8 mouse cellular contexts compared by ENCODE assay signal in genomic region chr3:61002587-61003501, GRCm38 (mm10). TPM values are rescaled to one million over a fixed set of nuclear protein-coding genes. Genes with fewer than 3 reads are reported as not detected.
DNase-seq lines count a peak whose midpoint lies in the region; ATAC-seq lines count a peak whose summit lies in the region.

Gene P2ry1, plus strand, starts transcription at chr3:61002795.

- peaks cover 8% of the 10 kb centered on the region for H3K4me1 ChIP-seq in intestine, embryonic 16.5 days (ENCODE audit: control insufficient read depth, insufficient read depth, low read length)
- peaks cover 14% of the 10 kb centered on the region for H3K4me1 ChIP-seq in midbrain, embryonic 10.5 days

- DNase-seq in adrenal gland, postnatal 25 days = peak; percentile 84
- DNase-seq in embryo, embryonic 9.5 days (ENCODE audit: extremely low spot score) = peak; percentile 86
- DNase-seq in gastrocnemius, postnatal 4 days (ENCODE audit: low spot score in 2 of 2) = peak; percentile 67 to 81
- peak; percentile 76 for DNase-seq in left cerebral cortex, postnatal 4 days
- peak; percentile 82 for DNase-seq in midbrain, embryonic 10.5 days (ENCODE audit: low spot score)
- peak; percentile 7 to 26 for DNase-seq in right cerebral cortex, postnatal 36 days (ENCODE audit: low spot score in 2 of 2)
- peak; percentile 76 to 81 for DNase-seq in urinary bladder, postnatal 4 days (ENCODE audit: low spot score in 2 of 2)

- WGBS in intestine, embryonic 16.5 days = under 1% methylated on average over 89 of the region's 90 CpGs
- under 1% methylated on average over 90 of the region's 90 CpGs for WGBS in midbrain, embryonic 10.5 days

- peak within 1 kb of the TSS; percentile 90 for H3K9ac ChIP-seq in intestine, embryonic 16.5 days (ENCODE audit: low read depth, low read length)

- peak within 1 kb of the TSS; percentile 88 for H3K4me3 ChIP-seq in intestine, embryonic 16.5 days (ENCODE audit: low read length)
- peak within 1 kb of the TSS; percentile 76 for H3K4me3 ChIP-seq in midbrain, embryonic 10.5 days

- H3K27ac ChIP-seq in intestine, embryonic 16.5 days (ENCODE audit: low read length) = peak within 1 kb of the TSS; percentile 92
- peak within 1 kb of the TSS; percentile 79 for H3K27ac ChIP-seq in midbrain, embryonic 10.5 days (replicated peaks)

- 0 out of 2 replicates have a peak, but pooled peaks cover 3% of the 10 kb centered on the region for H3K36me3 ChIP-seq in intestine, embryonic 16.5 days (ENCODE audit: control insufficient read depth, insufficient read depth, low read length)
- no peaks in the 10 kb centered on the region for H3K36me3 ChIP-seq in midbrain, embryonic 10.5 days

- H3K9me3 ChIP-seq in intestine, embryonic 16.5 days (ENCODE audit: control insufficient read depth, low read length) = no peaks in the 10 kb centered on the region
- H3K9me3 ChIP-seq in midbrain, embryonic 10.5 days (replicated peaks) = no peaks in the 10 kb centered on the region

- peak within 1 kb of the TSS; percentile 90 for H3K4me2 ChIP-seq in intestine, embryonic 16.5 days (ENCODE audit: low read depth, low read length)

- intact Hi-C loops in left cerebral cortex, postnatal 4 days (cut with DNase I) = no loop called here

- peak; percentile 98 for ATAC-seq in intestine, embryonic 16.5 days

- H3K27me3 ChIP-seq in intestine, embryonic 16.5 days (replicated peaks; ENCODE audit: control insufficient read depth, insufficient read depth, low read length) = no peaks in the 10 kb centered on the region
- peaks cover 46% of the 10 kb centered on the region for H3K27me3 ChIP-seq in midbrain, embryonic 10.5 days (ENCODE audit: low read depth, poor library complexity, severe bottlenecking)

RNA-seq across cellular contexts. Expression of gene P2ry1, which starts in this region (rescaled TPM):
- total RNA-seq in adrenal gland, postnatal 25 days (2021) = 3.6 and 3.8 TPM in 2 replicates
- total RNA-seq in gastrocnemius, postnatal 4 days (2021) = 10 to 100 TPM in 1 of 2 experiments, 1 to 10 TPM in 1; 9.6 to 10.3 TPM
- polyA plus RNA-seq in intestine, embryonic 16.5 days (2015; fragmentation: Nextera tagmentation; extraction: Ambion mirVana) = 14.7 and 15.2 TPM in 2 replicates
- total RNA-seq in left cerebral cortex, postnatal 4 days (2021) = 1 to 10 TPM; 5.6 to 6.9 TPM
- 3.9 and 5.1 TPM in 2 replicates for polyA plus RNA-seq in midbrain, embryonic 10.5 days (2016; fragmentation: Nextera tagmentation; extraction: Ambion mirVana)

Comparison
In these comparisons a context has a peak if more than half of its experiments do, and no peak if none do; other contexts are left out.
1. Peak in every context shown above with its lines: DNase-seq, ATAC-seq, H3K4me3 ChIP-seq and H3K27ac ChIP-seq.
2. DNase-seq: peak in every context shown above with its lines; median percentile 86 in embryo, embryonic 9.5 days; 84 in adrenal gland, postnatal 25 days; 82 in midbrain, embryonic 10.5 days; 78 in urinary bladder, postnatal 4 days; 76 in left cerebral cortex, postnatal 4 days; 74 in gastrocnemius, postnatal 4 days; 16 in right cerebral cortex, postnatal 36 days.